Mouse (Mus musculus) brain, embryonic 14.5 days (tissue): ENCODE measurements around the gene Gtf2ird2.

ENCODE experiments used
- CTCF ChIP-seq: fragments of 200-500 bp; IDR thresholded peaks from 2 replicates; pipeline ENCODE4 v1.5.1; 2012; ENCODE audit warnings: inconsistent platforms, mild to moderate bottlenecking, moderate library complexity, borderline replicate concordance; ENCODE audit not compliant: insufficient read depth, insufficient read length; ENCODE audit errors: extremely low read depth
- POLR2A ChIP-seq: fragments of 200-500 bp; IDR thresholded peaks from 2 replicates; pipeline ENCODE4 v1.6.1; 2012; ENCODE audit warnings: mild to moderate bottlenecking, inconsistent platforms, borderline replicate concordance; ENCODE audit not compliant: poor library complexity, insufficient read depth, insufficient read length, severe bottlenecking; ENCODE audit errors: extremely low read depth

DNA sequence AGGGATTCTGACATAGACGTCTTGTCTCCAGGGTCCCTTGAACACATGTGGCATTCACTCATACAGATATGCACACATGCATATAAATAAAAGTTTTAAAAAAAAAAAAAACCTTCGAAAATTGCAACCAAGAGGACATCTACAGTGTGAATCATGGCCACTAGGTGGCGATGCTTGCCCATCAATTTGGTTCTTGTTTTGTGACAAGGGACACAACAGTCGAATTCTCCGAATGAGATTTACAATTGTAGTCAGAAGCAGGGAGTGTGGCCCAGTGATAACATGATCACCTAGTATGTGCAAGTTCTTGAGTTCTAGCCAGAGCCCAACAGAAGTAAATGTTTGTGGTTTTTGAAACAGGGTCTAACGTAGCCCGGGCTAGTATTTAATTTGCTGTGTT lies 3.9 kb upstream of the Gtf2ird2 start:
- TF ChIP-seq POLR2A (no peak), CTCF (peak; percentile 82)
